Mouse (Mus musculus) c-Kit-positive CD71-negative TER-119-negative erythroid progenitor cells, embryonic 14.5 days (primary cell): ENCODE measurements around the gene Entpd2.

ENCODE experiments used
- DNase-seq: peaks from one replicate; pipeline ENCODE4 v3.0.0-alpha.2; 2013; ENCODE audit warnings: low read depth

Entpd2 gene

GRCm38 (mm10) chr2:25429435-25430180 lies 33.9 kb downstream of the Entpd2 start:
- DNase-seq: no peak

DNA sequence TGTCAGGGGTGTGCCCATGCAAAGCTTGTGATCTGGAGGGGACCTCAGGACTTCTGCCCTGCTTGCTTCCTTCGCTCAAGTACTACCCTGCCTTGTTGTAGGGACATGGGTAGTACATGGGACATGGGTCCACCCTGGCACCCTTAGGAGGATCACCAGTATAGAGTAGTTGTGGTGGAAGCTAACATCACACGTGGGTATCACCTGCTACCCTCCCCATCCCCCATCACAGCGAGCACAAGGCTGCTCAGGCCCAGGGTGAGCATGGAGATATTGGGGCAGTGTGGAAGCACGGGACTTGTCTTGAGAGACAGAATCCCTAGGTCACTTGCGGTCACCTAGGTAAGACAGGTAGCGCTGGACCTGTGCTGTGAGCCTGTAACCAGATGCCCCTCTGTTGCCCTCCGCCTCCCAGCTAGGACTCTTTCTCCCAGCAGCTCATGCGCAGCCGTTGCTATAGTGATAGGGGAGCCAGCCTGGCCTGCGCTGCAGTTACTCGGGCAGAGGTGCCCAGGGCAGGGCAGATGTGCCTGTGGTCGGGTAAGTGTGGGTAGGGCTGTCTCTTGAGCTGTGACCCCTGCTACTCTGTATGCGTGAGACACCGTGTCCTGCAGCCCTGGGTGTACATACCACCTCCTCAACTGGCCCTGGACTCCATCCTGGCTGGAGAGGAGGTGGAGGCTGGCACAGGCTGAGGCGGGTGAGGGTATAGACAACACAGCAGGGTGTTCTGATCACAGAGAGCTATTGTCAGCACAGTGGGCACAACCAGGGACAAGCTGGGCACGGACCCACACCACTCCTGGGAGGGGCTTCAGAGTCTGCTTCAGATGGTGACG lies 34.9 kb downstream of the Entpd2 start:
- DNase-seq: no peak

DNA sequence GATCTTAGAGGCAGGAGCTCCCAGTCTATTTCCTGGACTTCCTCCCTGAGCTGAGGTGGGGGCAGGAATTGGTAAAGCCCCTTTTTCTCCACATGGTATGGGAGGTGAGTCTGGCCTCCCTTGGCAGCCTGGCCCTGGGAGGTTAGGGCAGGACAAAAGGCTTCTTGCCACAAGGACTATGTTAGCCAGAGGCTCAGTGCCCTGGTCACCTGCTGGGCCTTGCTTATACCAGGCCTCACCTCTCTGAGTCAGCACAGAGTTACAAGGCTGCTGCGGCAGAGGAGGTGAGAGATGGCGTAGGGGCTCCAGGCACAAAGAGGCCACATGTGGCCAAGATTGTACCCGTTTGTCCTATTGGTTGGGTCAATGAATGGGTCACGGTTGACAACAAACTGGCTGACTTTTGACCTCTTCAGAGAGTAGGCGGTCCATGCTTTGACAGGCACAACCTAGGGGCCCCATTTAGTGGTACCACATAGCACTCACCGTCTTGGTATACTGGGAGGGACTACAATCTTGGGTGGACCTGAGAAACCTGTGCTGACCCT lies 35.7 kb downstream of the Entpd2 start:
- no peak for DNase-seq

GRCm38 (mm10) chr2:25432326-25433098 lies 36.8 kb downstream of the Entpd2 start:
- DNase-seq: no peak

- no peak for DNase-seq
These were observed 37.4 kb downstream of the Entpd2 start for GRCm38 (mm10) chr2:25433101-25433500.

- DNase-seq: no peak
These were observed 38.6 kb downstream of the Entpd2 start for GRCm38 (mm10) chr2:25434292-25434691.

GRCm38 (mm10) chr2:25436286-25436820 lies 40.7 kb downstream of the Entpd2 start:
- DNase-seq: no peak

DNA sequence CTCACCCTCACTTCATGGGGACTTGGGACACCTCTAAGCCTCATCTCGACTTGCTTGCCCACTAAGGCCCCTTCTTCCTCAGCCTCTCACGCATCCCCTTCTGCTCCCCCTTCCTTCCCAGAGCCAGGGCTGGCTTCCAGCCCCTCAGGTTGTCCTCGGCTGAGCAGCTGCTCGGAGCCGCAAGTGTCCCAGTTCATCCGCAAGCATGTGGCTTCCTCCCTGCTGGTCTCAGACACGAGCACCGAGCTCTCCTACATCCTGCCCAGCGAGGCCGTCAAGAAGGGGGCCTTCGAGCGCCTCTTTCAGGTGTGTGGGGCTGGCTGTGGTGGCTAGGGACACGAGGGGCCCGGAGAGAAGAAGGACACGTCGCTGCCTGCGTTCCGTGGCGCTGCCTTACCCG lies 45.4 kb downstream of the Entpd2 start:
- DNase-seq: no peak

GRCm38 (mm10) chr2:25442682-25443081 lies 47.0 kb downstream of the Entpd2 start:
- DNase-seq: no peak
